Mouse (Mus musculus) C2C12 (cell line): ENCODE measurements around the gene Ncbp3.

Experiments
- CTCF ChIP-seq: IDR thresholded peaks from one replicate; pipeline ENCODE4 v1.5.1; 2011; ENCODE audit not compliant: control insufficient read depth, insufficient read depth, insufficient read length
- MYOD1 ChIP-seq: IDR thresholded peaks from one replicate; pipeline ENCODE4 v1.6.1; 2011; ENCODE audit warnings: low read depth; ENCODE audit not compliant: control insufficient read depth, insufficient read length

GRCm38 (mm10) chr11:73108898-73109625 lies 61.5 kb downstream of the Ncbp3 start:
- no peak for TF ChIP-seq CTCF
- TF ChIP-seq MYOD1, result no peak
